Mouse (Mus musculus) CH12.LX (cell line): ENCODE measurements around the gene Rnase2b. TPM values are rescaled to one million over a fixed set of nuclear protein-coding genes. Genes with fewer than 3 reads are reported as not detected.

ENCODE experiments used
- DNase-seq: peaks from one replicate; pipeline ENCODE4 v3.0.0-alpha.2; 2013; ENCODE audit errors: extremely low read depth
- H3K27ac ChIP-seq: 2 replicates; pipeline ENCODE4 v1.5.1; 2012; ENCODE audit warnings: low read depth, mild to moderate bottlenecking, control low read depth, moderate library complexity; ENCODE audit not compliant: insufficient read depth
- H3K27me3 ChIP-seq: replicated peaks from 2 replicates; pipeline ENCODE3; 2012; ENCODE audit warnings: inconsistent platforms
- H3K36me3 ChIP-seq, 2 experiments: replicated peaks in 1 of 2; 2 replicates each; pipeline versions ENCODE3 to v1.6.1; 2012; ENCODE audit warnings: inconsistent platforms in 1 of 2, low read length in 1 of 2, mild to moderate bottlenecking in 1 of 2, mixed read lengths in 1 of 2, moderate library complexity in 1 of 2; ENCODE audit not compliant: control insufficient read depth in 1 of 2, insufficient read depth in 1 of 2
- H3K4me1 ChIP-seq, 2 experiments: 2 replicates each; pipeline ENCODE4 v1.6.1; 2012; ENCODE audit warnings: inconsistent platforms in 1 of 2, moderate library complexity in 1 of 2; ENCODE audit not compliant: insufficient read depth in 2 of 2, control insufficient read depth in 1 of 2
- H3K4me2 ChIP-seq: 2 replicates; pipeline ENCODE4 v1.6.1; 2012; ENCODE audit warnings: low read depth, mild to moderate bottlenecking, control low read depth; ENCODE audit not compliant: poor library complexity, insufficient read depth, severe bottlenecking
- H3K4me3 ChIP-seq, 3 experiments: fragments of 150-350 bp in 1 of 3; sonication (generic) in 1 of 3; replicated peaks in 1 of 3; 2 replicates each; pipeline versions ENCODE3 to v1.5.1; 2011 to 2012; ENCODE audit warnings: low read depth in 2 of 3, low read length in 2 of 3, mild to moderate bottlenecking in 2 of 3, moderate library complexity in 2 of 3, control low read depth in 1 of 3, improper control_type of control experiment in 1 of 3, inconsistent platforms in 1 of 3, mixed read lengths in 1 of 3; ENCODE audit not compliant: poor library complexity in 1 of 3
- H3K79me2 ChIP-seq: replicated peaks from 2 replicates; pipeline ENCODE4 v1.6.1; 2012; ENCODE audit warnings: mild to moderate bottlenecking, moderate library complexity; ENCODE audit not compliant: control insufficient read depth, poor library complexity, insufficient read depth, severe bottlenecking; ENCODE audit errors: extremely low read depth
- H3K9ac ChIP-seq: 2 replicates; pipeline ENCODE4 v1.6.1; 2012; ENCODE audit warnings: low read depth, mild to moderate bottlenecking, control low read depth, moderate library complexity; ENCODE audit not compliant: insufficient read depth
- H3K9me3 ChIP-seq: replicated peaks from 2 replicates; pipeline ENCODE3; 2012; ENCODE audit warnings: low read length, inconsistent platforms, mixed read lengths
- BHLHE40 ChIP-seq: IDR thresholded peaks from 2 replicates; pipeline ENCODE4 v1.6.1; 2011; ENCODE audit warnings: mild to moderate bottlenecking, low read depth, low read length, improper control_type of control experiment
- CHD1 ChIP-seq: IDR thresholded peaks from 2 replicates; pipeline ENCODE4 v1.6.1; 2012; ENCODE audit warnings: low read depth, low read length, improper control_type of control experiment, inconsistent platforms
- CHD2 ChIP-seq: IDR thresholded peaks from 2 replicates; pipeline ENCODE4 v1.6.1; 2011; ENCODE audit warnings: low read length, improper control_type of control experiment
- CTCF ChIP-seq, 2 experiments: IDR thresholded peaks in 1 of 2; conservative IDR thresholded peaks in 1 of 2; 2 replicates each; pipeline ENCODE4 v1.5.1; 2011 to 2012; ENCODE audit warnings: low read depth in 2 of 2, low read length in 2 of 2, improper control_type of control experiment in 1 of 2, inconsistent platforms in 1 of 2, mild to moderate bottlenecking in 1 of 2, moderate library complexity in 1 of 2
- E2F4 ChIP-seq: IDR thresholded peaks from 2 replicates; pipeline ENCODE4 v1.6.1; 2011; ENCODE audit warnings: low read depth, low read length, improper control_type of control experiment; ENCODE audit not compliant: insufficient replicate concordance
- ELF1 ChIP-seq: IDR thresholded peaks from 2 replicates; pipeline ENCODE4 v1.6.1; 2014; ENCODE audit warnings: low read depth, mild to moderate bottlenecking, inconsistent platforms, low read length, improper control_type of control experiment
- EP300 ChIP-seq: IDR thresholded peaks from 2 replicates; pipeline ENCODE4 v1.6.1; 2011; ENCODE audit warnings: low read length, improper control_type of control experiment
- ETS1 ChIP-seq: conservative IDR thresholded peaks from 2 replicates; pipeline ENCODE4 v1.6.1; 2012; ENCODE audit warnings: low read depth, mild to moderate bottlenecking, inconsistent platforms, low read length, improper control_type of control experiment, moderate library complexity
- GABPA ChIP-seq: IDR thresholded peaks from 2 replicates; pipeline ENCODE4 v1.6.1; 2012; ENCODE audit warnings: low read depth, low read length, improper control_type of control experiment, inconsistent platforms; ENCODE audit not compliant: insufficient replicate concordance
- HCFC1 ChIP-seq: IDR thresholded peaks from 2 replicates; pipeline ENCODE4 v1.6.1; 2012; ENCODE audit warnings: low read depth, mild to moderate bottlenecking, inconsistent platforms, low read length, improper control_type of control experiment
- IRF4 ChIP-seq: IDR thresholded peaks from 2 replicates; pipeline ENCODE4 v1.6.1; 2014; ENCODE audit warnings: low read depth, mild to moderate bottlenecking, inconsistent platforms, low read length, improper control_type of control experiment
- JUN ChIP-seq: IDR thresholded peaks from 2 replicates; pipeline ENCODE4 v1.6.1; 2011; ENCODE audit warnings: low read depth, mild to moderate bottlenecking, low read length, improper control_type of control experiment, moderate library complexity; ENCODE audit not compliant: insufficient read depth
- JUND ChIP-seq: conservative IDR thresholded peaks from 2 replicates; pipeline ENCODE4 v1.6.1; 2011; ENCODE audit warnings: low read depth, low read length, improper control_type of control experiment
- MAFK ChIP-seq: IDR thresholded peaks from 2 replicates; pipeline ENCODE4 v1.6.1; 2011; ENCODE audit warnings: low read length, improper control_type of control experiment; ENCODE audit not compliant: insufficient replicate concordance
- MAX ChIP-seq: IDR thresholded peaks from 2 replicates; pipeline ENCODE4 v1.6.1; 2011; ENCODE audit warnings: low read length, improper control_type of control experiment
- MEF2A ChIP-seq: IDR thresholded peaks from 2 replicates; pipeline ENCODE4 v1.6.1; 2014; ENCODE audit warnings: low read depth, mild to moderate bottlenecking, inconsistent platforms, low read length, improper control_type of control experiment, borderline replicate concordance
- MYC ChIP-seq: IDR thresholded peaks from 2 replicates; pipeline ENCODE4 v1.6.1; 2011; ENCODE audit warnings: low read depth, mild to moderate bottlenecking, improper control_type of control experiment, low read length
- NELFE ChIP-seq: IDR thresholded peaks from 2 replicates; pipeline ENCODE4 v1.6.1; 2011; ENCODE audit warnings: low read depth, low read length, improper control_type of control experiment
- NRF1 ChIP-seq: IDR thresholded peaks from 2 replicates; pipeline ENCODE4 v1.6.1; 2014; ENCODE audit warnings: low read depth, mild to moderate bottlenecking, inconsistent platforms, low read length, improper control_type of control experiment, moderate library complexity
- POLR2AphosphoS2 ChIP-seq: IDR thresholded peaks from 2 replicates; pipeline ENCODE4 v1.6.1; 2011; ENCODE audit warnings: low read depth, low read length, improper control_type of control experiment
- RCOR1 ChIP-seq: conservative IDR thresholded peaks from 2 replicates; pipeline ENCODE4 v1.6.1; 2012; ENCODE audit warnings: low read depth, mild to moderate bottlenecking, inconsistent platforms, low read length, improper control_type of control experiment
- TBP ChIP-seq: conservative IDR thresholded peaks from 2 replicates; pipeline ENCODE4 v1.6.1; 2011; ENCODE audit warnings: low read depth, low read length, improper control_type of control experiment
- TCF12 ChIP-seq: IDR thresholded peaks from 2 replicates; pipeline ENCODE4 v1.6.1; 2014; ENCODE audit warnings: low read depth, mild to moderate bottlenecking, inconsistent platforms, low read length, improper control_type of control experiment
- UBTF ChIP-seq: IDR thresholded peaks from 2 replicates; pipeline ENCODE4 v1.6.1; 2012; ENCODE audit warnings: low read depth, mild to moderate bottlenecking, inconsistent platforms, low read length, improper control_type of control experiment, moderate library complexity
- USF1 ChIP-seq: IDR thresholded peaks from 2 replicates; pipeline ENCODE4 v1.6.1; 2014; ENCODE audit warnings: low read depth, mild to moderate bottlenecking, inconsistent platforms, low read length, improper control_type of control experiment
- USF2 ChIP-seq: conservative IDR thresholded peaks from 2 replicates; pipeline ENCODE4 v1.6.1; 2011; ENCODE audit warnings: low read depth, low read length, improper control_type of control experiment
- ZC3H11A ChIP-seq: IDR thresholded peaks from 2 replicates; pipeline ENCODE4 v1.6.1; 2012; ENCODE audit warnings: low read depth, mild to moderate bottlenecking, inconsistent platforms, low read length, improper control_type of control experiment
- ZKSCAN1 ChIP-seq: IDR thresholded peaks from 2 replicates; pipeline ENCODE4 v1.6.1; 2012; ENCODE audit warnings: low read depth, inconsistent platforms, low read length, improper control_type of control experiment, borderline replicate concordance
- dilution Hi-C: fragments of 300-500 bp; cut with MboI; formaldehyde crosslinking; loops from 2 replicates; pipeline ENCODE4 v1.14.3; 2020; ENCODE audit warnings: low sequenced_read_pairs; ENCODE audit not compliant: extremely low pct_unique_long_range_greater_than_20kb, extremely low pct_ligation_motif_present
- in situ Hi-C: fragments of 300-500 bp; cut with MboI; formaldehyde crosslinking; loops from 3 replicates; pipeline ENCODE4 v1.14.3; 2019; ENCODE audit warnings: low sequenced_read_pairs, low pct_ligation_motif_present, low pct_unique_long_range_greater_than_20kb, mixed read lengths
- polyA plus RNA-seq: library from polyadenylated mRNA; unstranded; fragments of >175 nt; gene quantifications from 2 replicates; pipeline ENCODE4 v1.2.1, GENCODE M21; 2012; ENCODE audit warnings: low read depth; ENCODE audit not compliant: insufficient read length
- total RNA-seq, 2 experiments: library from RNA; depleted of rRNA; stranded (reverse); fragments of 300-350 nt in 1 of 2; fragments of >200 nt in 1 of 2; gene quantifications; 2 replicates each; pipeline ENCODE4 v1.2.3; 2012 to 2014

Rnase2b gene
- total and polyA plus RNA-seq, 3 experiments, result 1.3 TPM; not detected in 2

DNA sequence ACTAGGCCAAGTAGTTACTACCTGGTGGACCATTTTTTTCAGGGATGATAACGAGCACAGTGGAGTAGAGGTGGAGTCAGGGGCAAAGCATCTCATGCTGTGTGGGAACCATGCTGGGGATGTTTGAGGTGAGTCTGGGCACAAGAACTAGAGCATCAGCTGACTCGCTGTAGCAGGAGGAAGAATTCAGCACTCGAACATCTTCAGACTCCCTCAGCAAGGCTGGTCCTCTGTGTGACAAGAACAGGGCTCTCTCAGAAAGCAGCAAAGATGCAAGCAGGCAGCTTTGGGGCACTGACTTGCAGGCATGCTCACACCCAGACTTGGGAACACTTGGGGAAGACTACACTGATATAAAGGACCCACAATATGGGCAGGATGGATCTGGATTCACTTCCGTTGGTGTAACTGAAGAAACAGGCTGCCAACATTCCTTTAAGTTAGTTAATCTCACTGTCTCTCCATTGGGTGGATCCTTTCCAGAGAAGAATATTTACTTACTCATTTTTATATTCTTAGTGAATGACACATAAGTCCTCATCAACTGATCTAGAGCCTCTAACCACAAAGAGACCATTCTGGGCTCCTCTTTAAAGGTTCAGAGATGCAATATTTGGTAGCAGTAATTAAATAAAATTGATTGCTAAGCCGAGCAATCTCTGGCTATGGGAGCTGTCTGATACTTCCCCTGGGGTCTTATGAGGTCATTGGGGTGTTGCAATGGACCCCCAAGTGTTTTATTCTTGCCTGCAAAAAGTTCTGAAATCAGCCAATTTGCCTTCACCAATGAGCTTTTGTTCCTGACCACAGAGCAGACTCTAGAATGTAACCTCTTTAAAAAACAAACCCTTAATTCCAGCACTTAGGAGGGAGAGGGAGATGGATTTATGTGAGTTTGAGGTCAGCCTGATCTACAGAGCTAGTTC, 37.3 kb downstream of the Rnase2b start, which contains the start of gene Ang2:
TSS of gene Ang2 (minus strand) at position 51 of the 926 bp plus-strand sequence.
- no peak within 1 kb of the TSS for H3K9ac ChIP-seq
- in situ Hi-C loops, result no loop called here
- 0 out of 2 replicates have a peak within 1 kb of the TSS, but pooled peaks have one; percentile 39 for H3K27ac ChIP-seq
- H3K27me3 ChIP-seq, result no peaks in the 10 kb centered on the region
- dilution Hi-C loops, result no loop called here
- TF ChIP-seq HCFC1, result no peak
- no peak for TF ChIP-seq JUN
- no peak for TF ChIP-seq ELF1
- no peak for TF ChIP-seq POLR2AphosphoS2
- TF ChIP-seq BHLHE40, result no peak
- no peak for TF ChIP-seq RCOR1
- TF ChIP-seq E2F4, result no peak
- no peak for TF ChIP-seq NRF1
- TF ChIP-seq MAFK, result no peak
- no peak for TF ChIP-seq TBP
- TF ChIP-seq ETS1, result no peak
- no peak for TF ChIP-seq MEF2A
- no peak for TF ChIP-seq IRF4
- H3K4me1 ChIP-seq, result peaks cover 8 to 16% of the 10 kb centered on the region in 2 experiments
- H3K4me2 ChIP-seq, result no peak within 1 kb of the TSS
- no peak for DNase-seq
- H3K36me3 ChIP-seq, result no peaks in the 10 kb centered on the region
- H3K4me3 ChIP-seq, result no peak within 1 kb of the TSS
- no peaks in the 10 kb centered on the region for H3K79me2 ChIP-seq
- no peaks in the 10 kb centered on the region for H3K9me3 ChIP-seq

DNA sequence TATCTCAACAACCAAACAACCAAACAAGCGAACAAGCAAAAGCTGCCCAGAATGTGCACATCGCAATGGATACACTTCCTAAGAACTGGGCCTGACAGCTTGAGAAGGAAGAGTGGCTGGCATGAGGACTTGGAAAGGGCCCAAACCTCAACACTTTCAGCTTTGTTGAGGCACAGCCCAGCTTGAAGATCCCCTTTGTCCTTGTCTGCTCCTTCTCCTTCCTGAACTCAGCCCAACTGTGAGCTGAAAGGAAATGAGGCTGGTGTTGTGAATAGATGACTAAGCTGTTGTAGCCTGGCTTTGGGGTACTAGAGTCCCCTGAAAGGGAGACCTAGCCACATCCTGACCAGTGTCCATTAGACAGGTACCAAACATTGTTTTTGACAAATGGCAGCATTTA, 38.0 kb downstream of the Rnase2b start:
- in situ Hi-C loops (no loop called here), dilution Hi-C loops (no loop called here)
- Histone ChIP-seq H3K27me3 (no peaks in the 10 kb centered on the region), H3K36me3 (no peaks in the 10 kb centered on the region), H3K9ac (no peak overlapping the region), H3K4me1 (peaks cover 8 to 16% of the 10 kb centered on the region in 2 experiments), H3K9me3 (no peaks in the 10 kb centered on the region), H3K79me2 (no peaks in the 10 kb centered on the region), H3K4me3 (no peak overlapping the region), H3K4me2 (0 out of 2 replicates have a peak overlapping the region, but pooled peaks have one; percentile 4), H3K27ac (peak overlapping the region; percentile 39; the same call in 1 of the 2 replicates)
- DNase-seq, result no peak
- TF ChIP-seq JUN, result no peak
- TF ChIP-seq TBP, result no peak
- no peak for TF ChIP-seq TCF12
- no peak for TF ChIP-seq CTCF (conservative IDR thresholded peaks at IDR 0.05 in 1 of 2, IDR thresholded peaks at IDR 0.05 in 1 of 2; ENCODE audit: low read depth in 2 of 2, low read length in 2 of 2)
- no peak for TF ChIP-seq JUND
- TF ChIP-seq MAX, result no peak
- TF ChIP-seq MYC, result no peak
- no peak for TF ChIP-seq RCOR1
- TF ChIP-seq UBTF, result no peak
- no peak for TF ChIP-seq CHD2
- TF ChIP-seq USF1, result no peak
- TF ChIP-seq EP300, result no peak
- TF ChIP-seq ZKSCAN1, result no peak
- TF ChIP-seq NELFE, result no peak
- TF ChIP-seq GABPA, result no peak
- no peak for TF ChIP-seq HCFC1
- no peak for TF ChIP-seq ZC3H11A
- no peak for TF ChIP-seq MAFK
- TF ChIP-seq USF2, result no peak
- TF ChIP-seq CHD1, result no peak
